Mouse (Mus musculus) stomach, postnatal 0 days (tissue): ENCODE measurements around the gene Cyb5rl.

ENCODE experiments used
- CTCF ChIP-seq: IDR thresholded peaks from 2 replicates; pipeline ENCODE4 v1.5.1; 2016; ENCODE audit warnings: antibody characterized with exemption, low read depth, mild to moderate bottlenecking, moderate library complexity
- EP300 ChIP-seq: optimal IDR thresholded peaks from 2 replicates; pipeline ENCODE3; 2016; ENCODE audit warnings: antibody characterized with exemption

GRCm38 (mm10) chr4:107026451-107026850 lies 40.3 kb upstream of the Cyb5rl start:
- TF ChIP-seq CTCF (no peak), EP300 (no peak)
